Mouse (Mus musculus): Measurements from ENCODE around the gene Prnp. TPM values are rescaled to one million over a fixed set of nuclear protein-coding genes. Genes with fewer than 3 reads are reported as not detected.

The Prnp gene
- 10.3 TPM for polyA plus RNA-seq (2017; shearing (Covaris generic))

GRCm38 (mm10) chr2:131909683-131910572, at the start of gene Prnp, which contains the start of gene Prn:
Gene Prnp (plus strand): TSS chr2:131909928.
Gene Prn (plus strand): TSS chr2:131909957.

GRCm38 (mm10) chr2:131950598-131951095, 40.9 kb downstream of the Prnp start, which contains the start of gene Prnd:
Gene Prnd (plus strand): TSS chr2:131950861.

Other genes with a start within 250 kb of the Prnp start
- gene Erv3, start 50.2 kb upstream of the Prnp start, polyA plus RNA-seq (2017; shearing (Covaris generic)): not detected
- not detected for gene Prn, start within 50 bp of the Prnp start, polyA plus RNA-seq (2017; shearing (Covaris generic))
- not detected for gene Prnd, start 40.9 kb downstream of the Prnp start, polyA plus RNA-seq (2017; shearing (Covaris generic))
- gene Rassf2, start 120.3 kb downstream of the Prnp start, polyA plus RNA-seq (2017; shearing (Covaris generic)): 70.5 TPM
- 34.2 TPM for gene Slc23a2, start 235.2 kb downstream of the Prnp start, polyA plus RNA-seq (2017; shearing (Covaris generic))

Data from effector memory CD4-positive, alpha-beta T cell, adult 5 months (primary cell).